Mouse (Mus musculus): ENCODE measurements at regions not wholly inside any gene's neighbourhood (a gene's known extent, or its start where the extent isn't known, plus 50 kb on each side); places are given as distances from the start of the nearest gene placed in this dataset.

GRCm38 (mm10) chr19:26547522-26547921 is 57.3 kb upstream of the Smarca2 start:
- Histone ChIP-seq H3K9ac (no peak overlapping the region), H3K27ac (no peak overlapping the region), H3K4me3 (no peak overlapping the region), H3K4me1 (peaks cover 11% of the 10 kb centered on the region; the same call in 1 of the 2 replicates), H3K4me2 (no peak overlapping the region), H3K27me3 (no peaks in the 10 kb centered on the region), H3K36me3 (ENCODE audit: poor library complexity, severe bottlenecking) (no peaks in the 10 kb centered on the region), H3K9me3 (replicated peaks) (no peaks in the 10 kb centered on the region)
- ATAC-seq = no peak
- WGBS = 93% methylated on average over 6 of the region's 6 CpGs

GRCm38 (mm10) chr19:26548562-26549270 is 56.1 kb upstream of the Smarca2 start:
- H3K9ac ChIP-seq = no peak overlapping the region
- H3K4me1 ChIP-seq = peaks cover 11% of the 10 kb centered on the region; the same call in 1 of the 2 replicates
- no peak for ATAC-seq
- H3K27ac ChIP-seq = no peak overlapping the region
- no peaks in the 10 kb centered on the region for H3K27me3 ChIP-seq
- no peaks in the 10 kb centered on the region for H3K9me3 ChIP-seq (replicated peaks)
- WGBS = 83% methylated on average over 14 of the region's 14 CpGs
- H3K4me2 ChIP-seq = no peak overlapping the region
- H3K36me3 ChIP-seq (ENCODE audit: poor library complexity, severe bottlenecking) = no peaks in the 10 kb centered on the region
- H3K4me3 ChIP-seq = no peak overlapping the region

- WGBS = 50% methylated on average over 5 of the region's 5 CpGs
- no peak overlapping the region for H3K27ac ChIP-seq
These were observed 54.6 kb upstream of the Smarca2 start for GRCm38 (mm10) chr19:26550299-26550698.

More at GRCm38 (mm10) chr19:26550299-26550698, 54.6 kb upstream of the Smarca2 start:
- Histone ChIP-seq H3K4me3 (no peak overlapping the region), H3K9ac (no peak overlapping the region), H3K36me3 (ENCODE audit: poor library complexity, severe bottlenecking) (no peaks in the 10 kb centered on the region), H3K9me3 (replicated peaks) (no peaks in the 10 kb centered on the region), H3K27me3 (no peaks in the 10 kb centered on the region), H3K4me1 (peaks cover 11% of the 10 kb centered on the region; the same call in 1 of the 2 replicates), H3K4me2 (no peak overlapping the region)
- no peak for ATAC-seq

Measured in forebrain, embryonic 13.5 days (tissue).